Mouse (Mus musculus): ENCODE measurements at regions not wholly inside any gene's neighbourhood (a gene's known extent, or its start where the extent isn't known, plus 50 kb on each side); places are given as distances from the start of the nearest gene placed in this dataset.
"Not testable (repeated sequence)": the region's sequence is repeated elsewhere in the genome, so short reads cannot be mapped to it uniquely, and the experiment has no call there.

DNA sequence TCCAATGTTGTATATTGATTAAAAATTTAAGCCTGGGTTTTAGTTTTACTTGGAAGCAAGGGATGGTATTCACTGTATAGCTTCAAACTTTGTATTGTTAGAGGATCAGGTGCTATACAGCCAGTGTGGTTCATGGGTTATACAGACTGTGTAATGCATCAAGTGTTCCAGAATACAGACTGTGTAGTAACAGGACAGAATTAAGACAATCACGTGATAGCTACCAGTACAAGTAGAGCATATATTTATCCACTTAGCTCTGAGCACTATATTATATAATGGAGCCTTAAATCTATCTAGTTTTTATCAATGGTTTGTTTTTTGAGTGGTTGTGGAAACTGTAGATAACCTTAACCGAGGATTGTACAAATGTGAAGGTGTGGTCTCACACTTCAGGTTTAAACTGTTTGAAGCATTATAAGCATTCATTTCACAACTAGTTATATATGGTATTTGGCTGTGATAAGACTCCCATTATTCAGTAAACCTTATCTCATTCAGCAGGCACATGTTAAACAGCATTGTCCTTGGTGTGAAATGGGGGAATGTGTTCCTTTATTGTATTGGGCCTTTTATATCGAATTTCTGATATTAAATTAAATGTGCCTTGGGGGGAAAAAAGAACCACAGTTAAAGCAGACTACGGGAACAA, 256.3 kb upstream of the Sdr16c6 start:
- DNase-seq: no peak

DNA sequence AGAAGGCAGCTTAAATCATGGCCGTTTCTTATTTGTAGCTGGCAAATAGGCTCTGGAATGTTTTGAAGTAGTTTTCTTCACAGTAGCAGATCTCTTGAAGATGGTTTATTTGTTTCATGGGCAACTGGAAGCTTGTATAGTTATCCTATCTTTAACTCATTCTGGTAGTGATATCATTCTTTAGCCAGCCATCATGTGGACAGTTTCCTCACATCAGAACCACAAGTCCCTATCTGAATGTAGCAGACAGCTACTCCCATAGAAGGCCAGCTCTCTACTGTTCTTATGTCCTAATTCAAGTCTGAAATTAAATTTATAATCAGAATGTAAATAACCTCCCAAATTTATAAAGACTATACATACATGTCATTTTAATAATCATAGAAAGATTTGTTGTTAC, 253.8 kb upstream of the Sdr16c6 start:
- no peak for DNase-seq

DNA sequence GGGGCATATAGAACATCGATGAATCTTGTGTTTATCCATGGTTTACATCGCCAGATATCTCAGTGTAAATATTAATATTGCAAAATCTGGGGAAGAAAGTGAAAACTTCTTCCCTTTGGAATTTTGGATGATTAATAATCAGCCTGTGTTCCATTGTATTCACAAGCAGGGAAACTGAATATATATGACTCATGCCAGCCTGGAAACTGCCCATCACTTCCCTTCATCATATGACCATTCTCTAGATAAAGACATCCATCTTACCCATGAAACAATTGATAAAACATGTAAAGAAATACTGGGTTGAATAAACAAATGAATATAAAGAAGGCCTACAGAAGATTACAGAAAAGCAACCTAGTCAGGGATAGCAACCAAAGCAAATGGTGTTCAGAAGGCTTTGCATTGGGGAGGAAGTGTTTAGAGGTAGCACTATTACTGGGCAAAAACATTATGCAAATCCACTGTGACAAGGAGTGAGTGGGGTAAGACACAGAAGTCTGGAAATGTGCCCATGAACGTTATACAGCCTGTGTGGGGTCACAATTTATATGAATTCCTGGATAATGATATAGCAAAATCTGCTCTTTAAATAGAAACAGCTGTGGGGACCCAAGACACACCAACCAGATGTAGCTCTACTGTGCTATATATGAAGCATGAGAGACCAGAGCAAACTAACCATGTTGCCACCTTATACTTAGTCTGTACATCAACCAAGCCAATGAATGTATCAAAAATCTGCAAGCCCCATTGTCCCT, 238.5 kb upstream of the Sdr16c6 start:
- no peak for DNase-seq

DNA sequence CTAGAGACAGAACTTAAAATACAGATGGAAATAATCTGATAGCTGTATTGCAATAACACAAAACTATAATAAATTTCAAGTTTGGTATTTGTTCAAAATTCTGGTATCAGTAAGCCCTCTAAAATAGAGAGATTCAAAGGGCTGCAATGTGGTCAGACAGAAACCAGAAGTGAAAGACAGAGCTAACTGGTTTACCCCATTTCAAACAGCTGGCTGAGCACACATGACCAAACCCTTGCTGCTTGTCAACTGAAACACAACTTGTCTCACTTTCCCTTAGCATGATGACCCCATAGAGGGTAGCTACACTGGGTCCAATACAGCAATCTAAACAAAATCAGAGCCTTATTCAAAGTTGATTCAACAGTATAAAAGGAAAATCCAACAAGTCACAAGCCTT, 234.2 kb upstream of the Sdr16c6 start:
- DNase-seq: no peak

DNA sequence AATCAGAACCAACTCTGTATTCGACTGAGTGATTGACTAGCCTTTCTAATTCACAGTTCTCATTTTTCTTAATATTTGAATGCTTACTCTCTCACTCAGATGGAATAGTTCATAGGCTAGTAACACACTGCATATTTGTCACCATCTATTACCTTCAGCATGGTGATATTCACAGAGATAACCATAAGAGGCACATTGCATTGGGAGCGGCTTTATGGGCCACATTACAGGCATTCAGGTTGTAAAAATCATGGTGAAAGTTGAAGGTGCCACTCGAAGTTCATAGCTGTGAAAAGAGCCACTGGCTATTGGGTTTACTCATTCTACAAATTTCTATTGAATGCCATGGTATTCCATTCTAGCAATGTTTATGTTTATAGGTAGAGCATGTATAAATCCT, 229.6 kb upstream of the Sdr16c6 start:
- no peak for DNase-seq

DNA sequence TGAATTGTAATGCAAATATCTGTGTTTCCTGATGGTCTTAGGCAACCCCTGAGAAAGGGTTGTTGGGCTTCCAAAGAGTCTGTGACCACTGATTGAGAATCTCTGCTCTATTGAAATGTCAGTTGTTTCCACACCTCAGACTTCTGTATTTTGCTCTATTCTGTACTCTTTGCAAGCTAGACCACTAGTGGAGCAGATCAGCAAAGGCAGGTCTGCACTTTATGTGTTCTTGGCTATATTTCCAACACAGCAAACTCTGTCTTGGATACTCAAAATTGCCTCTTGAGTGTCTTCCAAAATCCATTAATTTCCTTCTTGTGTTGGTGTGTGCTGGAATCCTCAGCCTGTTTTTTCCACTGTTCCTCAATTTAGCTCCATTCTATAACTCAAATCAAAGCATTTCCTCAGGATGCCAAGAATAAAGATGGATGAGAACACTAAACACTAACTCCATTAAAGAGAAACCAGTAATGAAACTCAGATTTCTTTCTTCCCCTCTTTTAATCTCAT, 228.5 kb upstream of the Sdr16c6 start:
- no peak for DNase-seq

DNA sequence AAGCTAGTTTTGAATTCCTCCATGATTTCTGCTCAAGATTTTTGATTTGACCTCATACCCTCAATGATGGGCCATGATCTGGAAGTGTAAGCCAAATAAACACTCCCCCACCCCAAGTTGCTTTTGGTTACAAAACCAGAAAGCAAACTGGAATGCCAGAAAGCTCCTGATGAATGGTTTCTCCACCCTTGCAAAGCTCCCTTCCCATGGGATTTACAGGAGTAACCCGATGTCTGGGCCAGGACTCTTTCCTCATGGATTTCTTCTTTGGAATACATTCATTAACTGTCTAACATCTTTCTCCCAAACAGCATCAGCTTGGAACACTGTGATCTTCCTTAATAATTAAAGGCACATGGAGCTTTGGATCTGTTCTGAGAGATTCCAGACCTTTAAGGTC, 227.3 kb upstream of the Sdr16c6 start:
- DNase-seq: peak; percentile 5 to 7

DNA sequence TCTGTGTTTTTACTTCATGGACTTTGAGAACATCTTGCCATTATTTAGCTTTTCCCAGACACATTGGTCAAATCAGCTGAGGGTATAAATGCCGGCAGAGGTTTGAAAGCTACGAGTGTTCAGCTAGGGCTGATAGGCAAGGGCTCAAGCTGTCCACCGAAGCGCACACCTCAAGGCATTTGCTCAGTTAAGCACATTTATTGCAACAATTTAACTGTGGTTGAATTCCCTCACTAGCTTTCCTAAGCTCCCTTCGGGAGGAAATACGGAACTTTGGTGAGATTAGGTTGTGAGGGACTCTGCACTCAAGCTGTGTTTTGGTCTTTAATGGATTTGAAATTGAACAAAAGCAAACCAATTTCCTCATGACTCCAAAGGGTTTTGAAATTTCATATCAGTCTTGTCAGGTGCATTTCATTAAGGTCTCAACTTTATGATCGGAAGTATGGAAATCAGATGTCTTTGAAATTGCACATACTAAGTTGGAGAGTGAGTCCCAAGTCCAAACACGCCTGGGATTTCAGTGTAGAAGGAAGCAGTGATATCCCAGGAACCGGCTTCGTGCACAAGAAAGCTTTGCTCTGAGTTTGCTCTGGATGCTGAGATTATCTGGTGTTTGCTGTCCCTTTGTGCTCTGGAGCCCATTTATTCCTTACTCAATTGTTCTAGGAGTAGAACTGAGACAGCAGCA, 223.0 kb upstream of the Sdr16c6 start:
- no peak for DNase-seq

DNA sequence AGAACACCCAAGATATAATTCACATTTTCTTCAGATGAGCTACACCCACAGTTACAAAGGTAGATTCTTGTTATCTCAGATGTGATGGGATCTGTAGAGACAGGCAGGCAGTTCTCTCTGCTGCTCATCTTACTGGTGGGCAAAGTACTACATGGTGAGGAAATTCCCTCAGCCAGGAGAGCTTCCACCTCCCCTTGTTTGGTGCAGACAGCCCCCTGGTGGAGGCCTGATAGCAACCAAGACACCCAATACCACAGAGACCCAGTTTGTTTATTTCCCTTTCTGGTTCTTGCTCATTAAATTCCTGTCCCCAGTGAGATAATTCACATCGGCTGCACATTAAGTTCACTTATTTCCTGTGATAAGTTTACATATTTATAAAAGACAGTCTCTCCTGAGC, 222.3 kb upstream of the Sdr16c6 start:
- peak; percentile 22 to 40 for DNase-seq

DNA sequence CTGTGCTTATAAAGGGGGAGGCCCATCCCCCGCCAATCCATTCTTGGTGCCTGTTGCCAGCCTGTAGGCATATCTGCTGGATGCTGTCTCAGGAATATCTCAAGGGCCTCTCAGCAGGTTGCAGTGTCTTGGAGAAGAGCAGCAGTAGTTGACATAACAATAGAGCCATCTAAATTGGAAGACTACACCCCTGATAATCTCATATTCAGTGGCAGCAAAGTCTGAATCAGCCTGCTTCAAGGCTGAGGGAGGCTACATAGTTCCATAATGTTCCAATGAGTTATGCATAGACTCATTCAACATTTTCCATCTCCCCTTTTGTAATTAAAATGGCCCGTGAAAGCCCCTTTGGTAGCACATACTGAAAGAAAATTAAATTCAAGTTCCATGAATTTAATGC, 172.3 kb upstream of the Sdr16c6 start:
- DNase-seq: no peak

DNA sequence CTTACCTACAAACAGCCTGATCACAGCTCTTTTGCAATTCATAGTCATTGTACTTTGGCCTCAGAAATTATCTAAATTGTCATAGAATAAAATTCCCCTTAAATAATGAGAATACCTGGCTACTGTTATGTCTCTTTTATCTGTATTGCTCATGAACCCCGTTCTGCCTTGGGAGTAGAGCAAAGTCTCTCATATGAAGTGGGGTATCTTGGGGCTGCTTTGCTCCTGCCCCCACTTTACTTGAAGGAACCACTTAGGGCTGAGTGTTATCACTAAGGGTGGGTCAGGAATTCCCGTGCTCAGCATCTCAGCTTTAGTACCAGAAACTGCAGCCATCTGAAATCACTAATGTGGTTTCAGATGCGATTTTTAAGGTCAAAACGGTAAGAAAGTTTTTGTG, 170.3 kb upstream of the Sdr16c6 start:
- no peak for DNase-seq

DNA sequence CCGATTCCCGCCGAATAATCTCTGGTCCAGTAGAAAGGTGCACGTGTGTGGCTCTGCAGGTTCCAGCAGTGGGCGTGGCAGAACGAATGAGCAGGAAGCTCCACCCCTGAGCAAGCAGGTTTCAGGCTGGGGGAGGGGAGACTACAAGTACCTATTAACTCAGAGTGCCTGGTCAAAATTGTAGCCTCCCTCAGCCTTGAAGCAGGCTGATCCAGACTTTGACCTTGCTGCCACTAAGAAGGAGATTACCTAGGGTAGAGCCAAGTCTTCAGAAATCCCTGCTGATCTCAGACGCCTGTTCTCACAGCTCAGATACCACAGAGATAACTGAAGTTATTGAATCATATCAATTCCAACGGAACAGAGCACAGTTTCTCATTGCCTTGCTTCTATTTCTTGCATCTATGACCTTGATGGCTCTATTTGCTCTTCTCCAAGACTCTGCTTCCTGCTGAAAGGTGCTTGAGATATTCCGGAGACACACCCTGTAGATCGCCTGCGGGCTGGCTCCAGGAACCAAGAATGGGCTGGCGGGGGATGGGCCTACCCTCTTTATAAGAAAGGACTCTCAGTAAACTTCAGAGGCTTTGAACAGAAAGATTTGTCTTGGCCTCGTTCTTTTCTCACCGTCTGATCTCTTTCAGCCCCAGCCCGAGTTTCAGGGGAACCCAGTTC, 165.1 kb upstream of the Sdr16c6 start:
- DNase-seq: not testable (repeated sequence)

DNA sequence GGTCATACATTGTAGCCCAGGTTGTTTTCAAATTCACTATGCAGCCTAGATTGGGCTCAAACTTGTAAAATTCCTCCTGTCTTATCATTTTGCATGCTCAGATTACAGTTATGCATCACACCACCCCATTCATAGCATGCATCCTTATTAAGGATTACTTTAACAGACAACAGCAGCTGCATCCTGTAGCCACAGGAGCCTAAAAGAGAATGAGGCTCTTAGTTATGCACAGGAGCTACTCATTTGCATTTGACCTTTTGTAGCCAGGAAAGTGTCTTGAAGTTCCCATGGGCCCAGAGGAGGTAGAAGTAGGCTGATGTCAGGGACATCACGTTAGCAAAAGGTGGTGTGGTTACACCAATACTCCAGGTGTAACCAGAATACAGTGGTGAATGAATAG, 148.9 kb upstream of the Sdr16c6 start:
- no peak for DNase-seq

DNA sequence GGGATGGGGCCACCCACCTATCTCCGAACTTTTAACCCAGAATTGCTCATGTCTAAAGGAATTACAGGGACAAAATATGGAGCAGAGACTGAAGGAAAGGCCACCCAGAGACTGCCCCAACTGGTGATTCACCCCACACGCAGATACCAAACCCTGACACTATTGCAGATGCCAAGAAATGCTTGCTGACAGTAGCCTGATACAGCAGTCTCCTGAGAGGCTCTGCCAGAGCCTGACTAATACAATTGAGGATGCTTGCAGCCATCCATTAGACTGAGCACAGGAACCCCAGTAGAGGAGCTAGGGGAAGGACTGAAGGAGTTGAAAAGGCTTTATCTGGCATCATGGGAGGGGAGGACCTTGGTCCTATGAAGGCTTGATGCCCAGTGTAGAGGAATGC, 142.4 kb upstream of the Sdr16c6 start:
- DNase-seq: no peak

DNA sequence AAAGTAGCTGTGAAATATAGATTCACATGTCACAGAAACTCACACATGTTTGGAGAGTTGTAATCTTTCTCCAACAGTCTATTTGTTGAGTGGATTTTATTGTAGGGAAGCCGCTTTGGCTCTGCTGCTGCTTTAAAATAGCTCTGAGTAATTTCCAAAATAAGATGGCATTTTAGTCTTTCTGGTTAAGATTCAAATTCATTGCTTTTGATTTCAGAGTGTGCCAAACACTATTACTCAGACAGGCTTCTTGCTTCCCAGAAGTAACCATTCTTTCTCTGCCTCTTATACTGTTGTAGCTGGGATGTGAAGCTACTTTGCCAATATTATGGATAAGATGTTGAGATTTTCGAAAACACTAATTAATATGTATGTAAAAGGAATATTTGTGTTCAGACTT, 134.6 kb upstream of the Sdr16c6 start:
- no peak for DNase-seq

DNA sequence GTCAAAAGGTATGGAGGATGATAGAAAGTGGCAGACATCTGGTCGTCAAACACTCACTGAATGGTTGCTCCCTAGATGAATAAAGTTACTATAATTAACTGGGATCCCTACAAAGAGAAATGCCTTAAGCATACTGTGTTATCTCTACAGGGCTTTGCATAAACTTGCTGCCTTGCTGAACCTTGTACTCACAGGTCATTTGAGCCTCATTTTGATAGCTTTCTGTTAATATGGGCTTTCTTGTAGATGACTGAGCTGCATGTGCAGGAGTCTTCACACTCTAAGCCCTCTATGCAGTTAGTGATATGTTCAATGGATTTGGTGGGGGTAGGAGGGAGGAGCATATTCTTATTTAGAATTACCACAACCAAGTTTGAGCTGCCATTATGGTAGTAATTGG, 127.8 kb upstream of the Sdr16c6 start:
- no peak for DNase-seq

DNA sequence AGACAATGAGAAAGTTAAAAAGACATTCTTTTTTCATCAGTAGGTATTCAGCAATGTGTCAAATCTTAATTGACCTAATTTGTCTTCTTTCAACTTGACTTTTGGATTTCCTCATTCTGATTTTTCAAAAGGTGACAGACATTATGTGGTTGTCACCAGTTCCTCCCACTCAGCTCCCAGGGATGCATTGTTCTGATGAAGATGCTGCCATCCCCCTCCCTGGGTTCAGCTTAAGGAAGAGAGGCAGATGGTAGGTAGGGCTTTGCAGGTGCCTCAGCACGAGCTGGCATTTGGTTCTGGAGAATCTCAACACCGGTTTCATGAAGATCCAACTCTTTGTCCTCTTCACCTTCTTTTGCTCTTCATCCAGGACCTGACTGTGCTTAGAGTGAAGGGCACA, 122.0 kb upstream of the Sdr16c6 start:
- no peak for DNase-seq

DNA sequence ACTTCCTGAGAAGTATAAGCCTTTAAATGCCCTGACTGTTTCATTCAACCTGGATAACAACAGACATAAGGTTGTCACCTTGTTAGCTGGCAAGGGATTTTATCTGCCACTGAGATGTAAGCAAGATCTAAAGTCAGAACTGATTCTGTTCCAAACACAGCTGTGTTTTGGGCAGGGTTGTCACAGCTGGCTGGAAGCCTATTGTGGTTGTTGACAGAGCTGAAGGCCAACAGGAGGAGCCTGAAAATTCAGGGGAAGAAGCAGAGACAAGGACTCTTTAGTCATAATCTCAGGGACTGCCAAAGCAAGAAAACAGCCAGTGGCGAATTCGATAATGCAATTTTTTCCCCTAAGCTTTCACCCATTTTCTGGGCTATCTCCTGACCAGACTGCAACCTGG, 118.5 kb upstream of the Sdr16c6 start:
- DNase-seq: peak; percentile 14 to 15

DNA sequence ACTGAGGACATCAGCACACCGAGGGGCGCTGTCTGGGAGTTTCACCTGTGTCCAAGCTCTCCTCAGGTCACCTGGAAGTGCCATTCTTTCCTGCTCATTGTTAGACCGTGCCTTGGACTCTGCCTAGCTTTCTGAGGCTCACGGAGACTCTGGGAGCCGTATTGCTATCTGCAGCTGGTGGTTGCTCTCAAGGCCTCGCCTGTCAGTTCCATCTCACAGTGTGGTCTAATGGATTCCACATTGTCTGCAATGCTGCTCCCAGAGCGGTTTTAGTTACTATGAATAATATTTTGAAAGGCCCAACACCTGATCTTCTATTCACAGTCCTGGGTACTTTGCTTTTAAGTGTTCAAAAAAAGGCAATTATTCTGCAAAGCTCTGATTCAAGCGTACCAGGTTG, 117.9 kb upstream of the Sdr16c6 start:
- peak in 1 of 2 experiments; percentile 6 for DNase-seq
